Mouse (Mus musculus) c-Kit-positive CD71-negative TER-119-negative erythroid progenitor cells, embryonic 14.5 days (primary cell): ENCODE results near the gene Ybx2.
A peak's percentile ranks its signal among the peaks of the same experiment; 100 is the strongest.
"Not testable (repeated sequence)": the region's sequence is repeated elsewhere in the genome, so short reads cannot be mapped to it uniquely, and the experiment has no call there.

ENCODE experiments used
- DNase-seq: peaks from one replicate; pipeline ENCODE4 v3.0.0-alpha.2; 2013; ENCODE audit warnings: low read depth

Ybx2 gene

GRCm38 (mm10) chr11:69914917-69915430 is 20.6 kb upstream of the Ybx2 start:
- DNase-seq: no peak

DNA sequence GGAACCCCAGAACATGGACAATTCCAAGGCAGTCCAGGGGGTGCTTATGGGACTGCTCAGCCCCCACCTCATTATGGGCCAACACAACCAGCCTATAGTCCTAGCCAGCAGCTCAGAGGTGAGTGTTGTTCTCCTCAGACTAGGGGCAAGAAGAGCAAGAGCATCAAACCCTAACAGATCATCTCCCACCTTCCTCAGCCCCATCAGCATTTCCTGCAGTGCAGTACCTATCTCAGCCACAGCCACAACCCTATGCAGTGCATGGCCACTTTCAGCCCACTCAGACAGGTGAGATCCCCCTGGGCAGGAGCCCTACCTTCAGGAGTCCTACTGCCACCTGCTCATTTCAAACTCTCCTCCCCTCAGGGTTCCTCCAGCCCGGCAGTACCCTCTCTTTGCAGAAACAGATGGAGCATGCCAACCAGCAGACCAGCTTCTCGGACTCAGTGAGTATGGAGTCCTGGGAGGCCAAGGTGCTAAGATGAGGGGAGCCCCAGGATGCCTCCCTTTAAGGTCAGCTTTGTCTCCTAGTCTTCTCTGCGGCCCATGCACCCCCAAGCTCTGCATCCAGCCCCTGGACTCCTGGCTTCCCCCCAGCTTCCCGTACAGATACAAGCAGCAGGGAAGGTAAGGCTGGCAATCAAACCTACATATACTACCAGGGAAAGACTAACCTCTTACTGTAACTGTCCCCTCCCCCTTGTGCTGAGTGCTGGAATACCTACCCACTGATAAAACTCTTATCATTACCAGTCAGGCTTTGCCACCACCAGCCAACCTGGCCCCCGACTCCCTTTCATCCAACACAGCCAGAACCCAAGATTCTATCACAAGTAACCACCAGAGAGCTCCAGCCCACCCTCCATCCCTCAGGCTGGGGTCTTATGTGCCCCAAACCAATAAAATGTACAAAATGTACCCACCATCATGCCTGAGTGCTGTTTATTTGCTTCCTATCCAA is 19.6 kb upstream of the Ybx2 start:
- DNase-seq: no peak

GRCm38 (mm10) chr11:69916652-69917378 is 18.8 kb upstream of the Ybx2 start:
- not testable (repeated sequence) for DNase-seq

DNA sequence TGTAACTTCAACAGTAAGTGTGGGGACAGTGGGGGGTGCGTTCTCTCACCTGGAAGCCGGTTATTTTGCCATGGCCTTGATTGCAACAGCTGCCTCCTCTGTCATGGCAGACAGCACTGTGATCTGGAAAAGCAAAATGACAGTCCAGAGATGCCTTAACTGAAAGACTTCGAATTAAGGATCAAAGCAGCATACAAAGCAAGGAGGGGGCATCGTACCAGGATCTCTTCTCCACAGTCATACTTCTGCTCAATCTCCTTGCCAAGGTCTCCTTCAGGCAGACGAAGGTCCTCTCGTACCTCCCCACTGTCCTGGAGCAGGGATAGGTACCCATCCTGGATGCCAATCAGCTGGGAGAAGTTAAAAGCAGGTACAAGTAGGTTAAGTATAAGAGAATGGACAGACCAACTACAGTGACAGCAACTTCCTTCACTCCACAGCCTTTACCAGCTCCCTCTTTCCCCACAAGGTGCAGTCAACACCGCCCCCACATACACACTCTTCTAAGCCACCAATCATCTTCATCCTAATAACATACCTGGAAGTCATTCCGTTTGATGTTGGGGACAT is 18.1 kb upstream of the Ybx2 start:
- DNase-seq: no peak

DNA sequence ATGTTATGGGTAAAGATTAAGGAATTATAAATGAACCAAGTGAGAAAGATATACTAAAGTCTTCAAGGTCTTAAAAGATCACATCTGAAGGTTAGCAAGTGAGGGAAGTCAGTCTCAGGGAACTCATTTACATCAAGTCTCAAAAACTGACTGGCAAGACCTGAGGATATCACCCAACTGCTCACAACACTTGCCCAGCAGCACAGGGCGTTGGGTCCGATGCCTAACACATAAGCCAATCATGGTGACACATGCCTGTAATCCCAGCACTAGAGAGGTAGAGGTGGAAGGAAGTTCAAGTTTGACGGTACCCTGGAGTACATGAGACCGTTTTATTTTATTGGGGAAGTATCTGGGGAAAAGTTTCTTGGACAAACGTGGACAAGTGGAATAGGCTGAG is 17.5 kb upstream of the Ybx2 start:
- DNase-seq: no peak

GRCm38 (mm10) chr11:69919053-69919452 is 16.5 kb upstream of the Ybx2 start:
- DNase-seq: no peak

- DNase-seq: peak; percentile 79
These were observed 15.8 kb upstream of the Ybx2 start for GRCm38 (mm10) chr11:69919661-69920265.

GRCm38 (mm10) chr11:69920266-69921031 is 15.1 kb upstream of the Ybx2 start:
- DNase-seq: no peak

- DNase-seq: peak; percentile 100
These were observed 14.2 kb upstream of the Ybx2 start, which contains the start of gene Eif5a for GRCm38 (mm10) chr11:69921114-69922011. Gene Eif5a, minus strand, starts transcription at chr11:69921958.

DNA sequence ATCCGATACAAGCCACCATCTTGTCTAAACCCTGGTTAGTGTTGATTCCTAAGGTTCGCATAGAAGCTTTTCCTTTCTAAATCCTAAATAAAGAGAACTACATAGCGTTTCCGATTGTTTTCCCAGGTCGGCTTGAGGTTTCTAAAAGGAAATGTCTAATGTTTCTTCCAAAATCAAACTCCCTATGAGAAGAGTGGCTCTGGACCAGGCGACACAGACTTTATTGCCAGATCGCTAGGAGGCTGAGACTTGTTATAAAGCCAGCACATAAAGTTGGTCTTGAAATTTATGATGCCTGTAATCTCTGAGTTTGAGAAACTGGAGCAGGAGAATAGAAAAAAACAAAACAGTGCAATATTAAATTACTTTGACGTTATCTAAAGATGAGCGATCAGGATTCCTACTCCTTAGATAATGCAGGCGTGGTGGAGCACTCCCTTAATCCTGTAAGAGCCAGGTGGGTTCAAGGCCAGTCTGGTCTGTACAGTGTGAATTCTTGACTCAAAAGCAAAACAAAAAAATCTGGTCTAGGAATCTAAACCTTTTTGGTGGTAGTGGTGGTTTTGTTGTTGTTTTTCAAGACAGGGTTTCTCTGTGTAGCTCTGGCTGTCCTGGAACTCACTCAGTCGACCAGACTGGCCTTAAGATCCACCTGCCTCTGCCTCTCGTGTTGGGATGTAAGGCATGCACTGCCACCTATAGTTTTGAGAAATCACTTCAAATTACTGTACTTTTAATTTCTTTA is 13.4 kb upstream of the Ybx2 start:
- DNase-seq: no peak

DNA sequence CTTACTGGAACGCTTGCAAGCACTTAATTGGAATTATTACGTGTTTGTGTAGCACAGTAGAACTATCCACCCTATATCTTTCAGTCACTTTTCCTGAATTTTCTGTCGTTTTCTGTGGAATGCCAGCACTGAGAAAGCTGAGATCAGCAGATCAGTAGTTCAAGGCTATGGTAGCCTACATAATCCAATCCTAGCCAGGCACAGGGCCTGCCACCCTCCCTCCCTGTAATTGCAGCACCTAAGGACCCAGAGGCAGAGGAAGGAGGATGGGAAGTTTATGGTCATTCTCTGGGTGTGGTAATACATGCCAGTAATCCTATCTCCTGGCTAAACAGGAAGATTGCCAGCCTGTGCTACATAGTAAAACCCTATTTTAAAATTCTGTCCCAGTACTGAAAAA is 12.8 kb upstream of the Ybx2 start:
- DNase-seq: no peak

DNA sequence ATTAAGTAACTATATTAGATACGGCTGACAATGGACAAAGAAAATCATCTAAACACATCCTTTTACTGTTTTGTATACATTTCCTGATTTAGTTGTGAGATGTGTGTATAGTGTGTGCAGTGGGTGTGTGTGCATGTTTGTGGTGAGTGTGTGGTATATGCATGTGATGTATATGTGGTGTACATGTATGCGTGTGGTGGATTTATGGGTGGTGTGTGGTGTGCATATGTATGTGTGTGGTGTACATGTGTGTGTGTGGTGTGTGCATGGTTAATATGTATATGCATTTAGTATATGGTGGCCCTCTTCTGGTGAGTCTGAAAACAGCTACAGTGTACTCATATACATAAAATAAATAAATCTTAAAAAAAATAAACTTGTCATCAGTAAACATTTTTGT is 8.1 kb upstream of the Ybx2 start:
- no peak for DNase-seq

DNA sequence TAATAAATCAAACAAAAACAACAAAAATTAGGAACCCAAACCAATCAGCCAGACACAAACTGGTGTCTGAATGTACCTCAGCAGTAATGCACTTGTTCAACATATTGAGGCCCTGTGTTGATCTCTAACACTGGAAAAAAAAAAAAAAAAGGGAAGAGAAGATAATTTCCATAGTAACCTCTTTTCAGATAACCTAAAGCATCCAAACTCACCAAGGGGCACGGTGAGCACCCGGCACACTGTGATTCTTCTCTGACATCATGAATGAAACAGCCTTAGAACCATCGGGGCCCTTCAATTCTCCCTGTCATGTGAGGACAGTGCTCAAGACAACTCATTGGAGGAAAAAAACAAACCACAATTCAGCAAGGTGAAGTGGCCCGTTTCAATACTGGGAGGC is 5.9 kb upstream of the Ybx2 start:
- DNase-seq: no peak

- DNase-seq: not testable (repeated sequence)
These were observed 5.4 kb upstream of the Ybx2 start for GRCm38 (mm10) chr11:69930176-69930575.

- DNase-seq: no peak
These were observed 4.5 kb upstream of the Ybx2 start for GRCm38 (mm10) chr11:69930967-69931537.

DNA sequence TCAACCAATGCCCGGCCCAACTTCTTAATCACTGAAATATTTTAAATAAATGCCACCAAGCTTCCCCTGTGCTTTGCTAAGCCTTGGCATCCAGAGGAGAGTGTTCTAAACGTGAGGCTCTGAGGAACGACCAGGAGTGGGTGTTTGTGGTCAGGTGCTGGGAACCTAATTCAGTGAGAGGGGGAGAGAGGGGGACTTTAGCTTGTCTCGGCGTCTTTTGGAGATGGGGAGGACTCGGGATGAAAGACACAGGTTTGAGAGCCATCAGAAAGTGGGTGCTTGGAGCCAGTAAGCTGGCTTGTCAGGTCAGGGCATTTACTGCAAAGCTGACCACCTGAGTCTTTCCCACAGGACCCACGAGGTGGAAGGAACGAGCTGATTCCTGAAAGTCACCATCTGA is 3.8 kb upstream of the Ybx2 start:
- no peak for DNase-seq

DNA sequence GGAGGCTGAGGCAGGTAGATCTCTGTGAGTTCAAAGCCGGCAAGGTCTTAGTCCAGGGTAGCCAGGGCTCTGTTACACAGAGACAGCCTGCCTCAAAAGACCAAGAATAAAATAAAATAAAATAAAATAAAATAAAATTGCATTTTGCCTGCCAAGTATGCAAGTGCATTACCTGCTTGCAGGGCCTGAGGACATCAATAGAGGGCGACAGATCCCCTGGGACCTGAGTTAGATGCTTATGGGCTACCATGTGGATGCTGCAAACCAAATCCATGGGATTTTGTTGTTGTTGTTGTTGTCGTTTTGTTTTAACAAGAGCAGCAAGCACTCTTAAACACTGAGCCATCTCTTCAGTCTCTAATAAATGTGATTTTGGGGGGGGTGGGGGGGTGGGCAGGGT is 3.3 kb upstream of the Ybx2 start:
- DNase-seq: no peak

GRCm38 (mm10) chr11:69933066-69933465 is 2.5 kb upstream of the Ybx2 start:
- no peak for DNase-seq

- peak; percentile 92 for DNase-seq
These were observed 1.4 kb upstream of the Ybx2 start for GRCm38 (mm10) chr11:69934169-69934568.
